Mouse (Mus musculus) intestine, embryonic 16.5 days (tissue): ENCODE measurements around the gene Hist1h3f. TPM values are rescaled to one million over a fixed set of nuclear protein-coding genes. Genes with fewer than 3 reads are reported as not detected.
"Not testable (repeated sequence)": the region's sequence is repeated elsewhere in the genome, so short reads cannot be mapped to it uniquely, and the experiment has no call there.

Experiments used
- ATAC-seq: fragments of 200-750 bp; cut with Nextera tagmentation; 2 replicates; pipeline ENCODE4 v1.8.0; 2017; ENCODE audit warnings: moderate TSS enrichment, moderate library complexity
- H3K27ac ChIP-seq: fragments of 300-500 bp; sonication (generic); 2 replicates; pipeline ENCODE4 v1.5.1; 2014; ENCODE audit warnings: mild to moderate bottlenecking, low read length
- H3K27me3 ChIP-seq: fragments of 300-500 bp; sonication (generic); replicated peaks from 2 replicates; pipeline ENCODE4 v1.6.1; 2014; ENCODE audit warnings: low read length, control low read depth, mixed read lengths; ENCODE audit not compliant: control insufficient read depth, insufficient read depth
- H3K36me3 ChIP-seq: fragments of 300-500 bp; sonication (generic); 2 replicates; pipeline ENCODE4 v1.6.1; 2014; ENCODE audit warnings: low read length, control low read depth; ENCODE audit not compliant: control insufficient read depth, insufficient read depth
- H3K4me1 ChIP-seq: fragments of 300-500 bp; sonication (generic); 2 replicates; pipeline ENCODE4 v1.6.1; 2014; ENCODE audit warnings: low read length, control low read depth, mixed read lengths; ENCODE audit not compliant: control insufficient read depth, insufficient read depth
- H3K4me2 ChIP-seq: fragments of 300-500 bp; sonication (generic); 2 replicates; pipeline ENCODE4 v1.6.1; 2014; ENCODE audit warnings: low read depth, low read length, control low read depth
- H3K4me3 ChIP-seq: fragments of 300-500 bp; sonication (generic); 2 replicates; pipeline ENCODE4 v1.5.1; 2014; ENCODE audit warnings: mild to moderate bottlenecking, low read length
- H3K9ac ChIP-seq: fragments of 300-500 bp; sonication (generic); 2 replicates; pipeline ENCODE4 v1.6.1; 2014; ENCODE audit warnings: low read depth, low read length
- H3K9me3 ChIP-seq: fragments of 300-500 bp; sonication (generic); 2 replicates; pipeline ENCODE4 v1.6.1; 2016; ENCODE audit warnings: low read length, control low read depth; ENCODE audit not compliant: control insufficient read depth
- WGBS: fragments of 180-500 bp; shearing (Covaris S2); extraction: QIAGEN DNeasy Blood & Tissue Kit; methylation state at CpG from one replicate; pipeline ENCODE4 v1.1.7; 2014; 5-methylcytosine and 5-hydroxymethylcytosine counted together
- polyA plus RNA-seq: library from polyadenylated mRNA; unstranded; fragments of >200 nt; fragmentation: Nextera tagmentation; extraction: Ambion mirVana; gene quantifications from 2 replicates; pipeline ENCODE4 v1.2.1, GENCODE M21; 2015

The Hist1h3f gene
- polyA plus RNA-seq, 1 experiment from 2014 or later: 0.60 TPM

- ATAC-seq: peak; percentile 61
- H3K36me3 ChIP-seq: no peaks in the 10 kb centered on the region
- peak within 1 kb of the TSS; percentile 71 for H3K9ac ChIP-seq
- H3K4me2 ChIP-seq: peak within 1 kb of the TSS; percentile 70
- H3K9me3 ChIP-seq: no peaks in the 10 kb centered on the region
- no peaks in the 10 kb centered on the region for H3K27me3 ChIP-seq
- peak within 1 kb of the TSS; percentile 52 for H3K4me3 ChIP-seq
- under 1% methylated on average over 18 of the region's 18 CpGs for WGBS
- peak within 1 kb of the TSS; percentile 81 for H3K27ac ChIP-seq
- H3K4me1 ChIP-seq: peaks cover 8% of the 10 kb centered on the region; the same call in 1 of the 2 replicates
Observed at GRCm38 (mm10) chr13:23575271-23575851, 31.5 kb downstream of the Hist1h3f start, which contains the start of gene Hist1h3d. TSS of gene Hist1h3d (plus strand) at chr13:23575763.

GRCm38 (mm10) chr13:23575864-23576313, 32.0 kb downstream of the Hist1h3f start:
- not testable (repeated sequence) for ATAC-seq

GRCm38 (mm10) chr13:23576351-23576881, 32.6 kb downstream of the Hist1h3f start:
- H3K27me3 ChIP-seq: no peaks in the 10 kb centered on the region
- peaks cover 9% of the 10 kb centered on the region; the same call in 1 of the 2 replicates for H3K4me1 ChIP-seq
- no peaks in the 10 kb centered on the region for H3K9me3 ChIP-seq
- peak overlapping the region; percentile 70 for H3K4me2 ChIP-seq
- H3K4me3 ChIP-seq: peak overlapping the region; percentile 52
- no peaks in the 10 kb centered on the region for H3K36me3 ChIP-seq
- peak overlapping the region; percentile 71 for H3K9ac ChIP-seq
- H3K27ac ChIP-seq: peak overlapping the region; percentile 81
- ATAC-seq: no peak
- WGBS: 9% methylated on average over 7 of the region's 7 CpGs

More at GRCm38 (mm10) chr13:23575864-23576313, 32.0 kb downstream of the Hist1h3f start:
- peak overlapping the region; percentile 52 for H3K4me3 ChIP-seq
- peak overlapping the region; percentile 71 for H3K9ac ChIP-seq
- peak overlapping the region; percentile 81 for H3K27ac ChIP-seq
- peak overlapping the region; percentile 70 for H3K4me2 ChIP-seq
- H3K9me3 ChIP-seq, H3K36me3 ChIP-seq, H3K27me3 ChIP-seq, H3K4me1 ChIP-seq: not testable (repeated sequence)
- 0% methylated on average over 9 of the region's 40 CpGs for WGBS

- Histone ChIP-seq H3K36me3 (no peaks in the 10 kb centered on the region), H3K4me3 (peak overlapping the region; percentile 52), H3K9me3 (no peaks in the 10 kb centered on the region), H3K27ac (peak overlapping the region; percentile 81), H3K27me3 (no peaks in the 10 kb centered on the region), H3K4me2 (peak overlapping the region; percentile 70), H3K9ac (peak overlapping the region; percentile 71), H3K4me1 (peaks cover 10% of the 10 kb centered on the region; the same call in 1 of the 2 replicates)
- ATAC-seq: no peak
- 38% methylated on average over 6 of the region's 6 CpGs for WGBS
Observed at GRCm38 (mm10) chr13:23576906-23577639, 33.2 kb downstream of the Hist1h3f start.

GRCm38 (mm10) chr13:23577835-23578234, 34.0 kb downstream of the Hist1h3f start:
- ATAC-seq: no peak
- 98% methylated on average over 1 of the region's 1 CpGs for WGBS
- Histone ChIP-seq H3K27me3 (no peaks in the 10 kb centered on the region), H3K9me3 (no peaks in the 10 kb centered on the region), H3K9ac (no peak overlapping the region), H3K4me1 (peaks cover 12% of the 10 kb centered on the region; the same call in 1 of the 2 replicates), H3K4me3 (no peak overlapping the region), H3K4me2 (no peak overlapping the region), H3K36me3 (no peaks in the 10 kb centered on the region), H3K27ac (no peak overlapping the region)

GRCm38 (mm10) chr13:23581408-23582218, 37.8 kb downstream of the Hist1h3f start, which contains the start of gene Hist1h4d:
TSS of gene Hist1h4d (plus strand) at chr13:23581598.
- H3K4me1 ChIP-seq: peaks cover 21% of the 10 kb centered on the region
- peak within 1 kb of the TSS; percentile 59 for H3K4me3 ChIP-seq
- H3K9ac ChIP-seq: peak within 1 kb of the TSS; percentile 72
- H3K27me3 ChIP-seq: no peaks in the 10 kb centered on the region
- H3K36me3 ChIP-seq: no peaks in the 10 kb centered on the region
- peak within 1 kb of the TSS; percentile 79 for H3K27ac ChIP-seq
- H3K9me3 ChIP-seq: no peaks in the 10 kb centered on the region
- under 1% methylated on average over 43 of the region's 43 CpGs for WGBS
- H3K4me2 ChIP-seq: peak within 1 kb of the TSS; percentile 89
- peak; percentile 87 for ATAC-seq

GRCm38 (mm10) chr13:23582219-23583056, 38.6 kb downstream of the Hist1h3f start:
- 12% methylated on average over 6 of the region's 6 CpGs for WGBS
- Histone ChIP-seq H3K4me3 (peak overlapping the region; percentile 59), H3K36me3 (no peaks in the 10 kb centered on the region), H3K27me3 (no peaks in the 10 kb centered on the region), H3K4me1 (peaks cover 18% of the 10 kb centered on the region), H3K9ac (peak overlapping the region; percentile 72), H3K27ac (peak overlapping the region; percentile 79), H3K4me2 (peak overlapping the region; percentile 89), H3K9me3 (no peaks in the 10 kb centered on the region)
- no peak for ATAC-seq

- no peak overlapping the region for H3K9ac ChIP-seq
- H3K27me3 ChIP-seq: no peaks in the 10 kb centered on the region
- ATAC-seq: no peak
Observed at GRCm38 (mm10) chr13:23583387-23584068, 39.7 kb downstream of the Hist1h3f start.

More at GRCm38 (mm10) chr13:23583387-23584068, 39.7 kb downstream of the Hist1h3f start:
- Histone ChIP-seq H3K4me3 (no peak overlapping the region), H3K4me2 (no peak overlapping the region), H3K36me3 (no peaks in the 10 kb centered on the region), H3K4me1 (peaks cover 18% of the 10 kb centered on the region), H3K9me3 (no peaks in the 10 kb centered on the region), H3K27ac (peak overlapping the region; percentile 49)
